Mouse (Mus musculus) embryonic stem cell, embryonic (primary cell): Measurements from ENCODE around the gene Fubp1.

Experiments
- CTCF ChIA-PET, 4 experiments: fragments of 300-600 bp in 2 of 4; fragments of 350-600 bp in 2 of 4; sonication (Branson Sonifier 250); formaldehyde crosslinking; loops; one replicate each; lab custom pipeline; 2022; ENCODE audit warnings: inconsistent platforms in 2 of 4; lab: Charles Lee
- POLR2A ChIA-PET, 4 experiments: fragments of 300-600 bp in 2 of 4; fragments of 350-600 bp in 2 of 4; sonication (Branson Sonifier 250); formaldehyde crosslinking; loops; one replicate each; lab custom pipeline; 2022; ENCODE audit warnings: antibody characterized with exemption in 4 of 4, inconsistent platforms in 1 of 4; lab: Charles Lee

The Fubp1 gene

DNA sequence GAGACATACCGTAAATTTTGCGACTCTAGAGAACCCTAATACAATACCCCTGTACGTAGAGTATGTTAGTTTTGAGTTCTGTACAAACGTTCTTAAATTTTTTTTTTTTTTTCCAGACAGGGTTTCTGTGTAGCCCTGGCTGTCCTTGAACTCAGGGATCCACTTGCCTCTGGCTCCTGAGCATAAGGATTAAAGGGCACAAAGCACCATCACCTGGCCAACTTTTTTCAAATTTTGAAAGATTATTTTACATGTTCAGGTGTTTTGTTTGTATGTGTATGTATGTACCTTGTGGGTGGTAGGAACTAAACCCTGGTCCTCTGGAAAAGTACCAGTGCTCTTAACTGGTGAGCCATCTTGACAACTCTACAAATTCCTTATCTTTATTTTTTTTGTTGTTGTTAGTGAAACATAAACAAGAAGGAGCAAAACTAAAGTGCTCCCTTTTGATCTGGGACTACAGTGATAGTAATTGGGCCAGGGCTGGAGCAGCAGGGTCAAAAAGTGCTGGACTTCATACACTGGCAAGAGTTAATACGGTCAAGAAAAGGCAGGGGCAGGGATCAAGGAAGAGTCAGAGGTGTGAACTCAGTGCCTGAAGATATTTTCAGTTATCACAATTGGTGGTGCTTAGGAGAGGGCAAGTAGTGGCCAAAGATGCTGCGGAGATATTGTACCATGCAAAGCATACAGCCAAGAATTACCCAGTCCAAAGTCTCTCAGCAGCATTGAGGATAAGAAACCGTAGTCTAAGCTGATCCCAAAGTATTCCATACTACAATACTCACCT lies 1.9 kb upstream of the Fubp1 start:
- POLR2A ChIA-PET, result interaction anchor here in 2 of 4 experiments (0.8 to 16.4 kb wide), 28 partner anchors 8 to 132 kb away, joined by 3 to 404 read pairs (median 6); partner anchors contain the start of genes Gipc2 (in 2 of the 2) and Miga1 (in 1 of the 2)

DNA sequence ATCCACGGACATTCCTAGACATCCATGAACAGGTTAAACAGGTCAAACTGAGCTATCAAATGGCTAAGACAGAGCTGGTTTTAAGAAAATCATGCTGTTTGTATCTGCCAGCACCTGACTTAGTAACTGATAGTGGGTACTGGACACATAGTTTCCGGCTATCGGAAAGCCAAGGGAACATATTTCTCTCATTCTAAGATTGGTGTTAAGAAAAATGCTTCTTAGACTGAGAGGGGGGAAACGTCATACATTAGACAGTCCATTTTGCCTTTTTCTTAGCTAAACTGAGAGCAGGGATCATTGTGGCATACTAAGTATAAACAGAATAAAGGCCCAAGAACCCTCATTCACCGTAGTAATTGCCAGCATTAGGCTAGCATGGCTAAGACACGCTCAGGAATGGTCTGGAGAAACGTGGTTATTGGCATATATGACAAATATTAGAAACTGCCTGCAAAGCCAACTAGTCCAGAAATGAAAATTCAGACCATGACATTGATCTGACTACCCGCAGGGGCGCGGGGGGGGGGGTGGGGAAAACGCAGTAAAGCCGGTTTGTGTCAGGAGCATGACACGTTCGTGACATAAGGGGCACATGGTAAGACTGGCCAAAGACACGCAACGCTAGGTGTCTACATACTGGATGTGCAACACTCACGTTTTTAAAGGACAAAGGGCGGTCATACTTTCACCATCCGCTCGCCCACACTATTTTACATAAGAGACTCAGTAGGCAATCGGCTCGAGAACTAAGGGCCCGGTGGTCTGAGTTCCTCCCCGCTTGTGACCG lies 850 bp upstream of the Fubp1 start:
- ChIA-PET CTCF (no interaction called here), POLR2A (interaction anchor here (0.6 to 16.4 kb wide), 39 partner anchors 9 to 303 kb away, joined by 3 to 404 read pairs (median 4); partner anchors contain the start of genes Gipc2 (in 3 of the 4), Miga1 (in 1 of the 4) and Zzz3 (in 1 of the 4))

More for the DNA sequence above, 1.9 kb upstream of the Fubp1 start:
- CTCF ChIA-PET, result no interaction called here

DNA sequence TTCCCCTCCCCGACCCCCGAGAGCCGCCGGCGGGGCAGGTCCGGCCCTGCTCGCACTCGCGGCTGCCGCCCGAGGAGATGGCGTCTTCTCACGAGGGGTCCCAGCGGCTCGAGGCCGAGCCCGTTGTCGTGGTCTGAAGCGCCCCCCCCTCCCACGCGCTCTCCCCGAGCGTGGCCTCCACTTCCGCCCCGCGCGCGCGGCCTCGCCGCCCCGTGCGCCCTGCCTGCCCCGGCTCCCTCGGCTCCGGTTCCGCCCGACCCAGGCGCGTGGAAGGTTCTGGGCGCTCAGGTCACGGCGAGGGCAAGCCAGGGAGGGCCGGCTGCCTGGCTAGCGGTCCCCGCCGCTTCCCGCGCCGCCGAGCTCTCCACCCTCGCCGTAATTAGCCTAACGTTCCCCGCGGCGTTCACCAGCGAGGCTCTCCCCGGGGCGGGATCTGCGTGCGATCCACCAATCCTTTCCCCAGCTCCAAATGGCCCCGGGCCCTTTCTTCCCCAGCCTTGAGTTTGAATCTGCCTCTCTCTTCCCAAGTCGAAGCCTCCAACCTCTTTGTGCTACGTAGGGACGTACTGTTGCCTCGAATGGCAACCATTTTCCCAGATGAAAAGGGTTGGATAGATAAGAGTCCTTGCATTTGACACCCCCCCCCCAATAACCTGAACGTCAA lies 638 bp downstream of the Fubp1 start:
- CTCF ChIA-PET, result interaction anchor here in 2 of 4 experiments (0.5 to 1.2 kb wide), 2 partner anchors 100 to 200 kb away, joined by 3 to 4 read pairs; no protein-coding TSS in a partner anchor
- POLR2A ChIA-PET, result interaction anchor here (0.6 to 16.4 kb wide), 59 partner anchors 9 to 1702 kb away, joined by 3 to 404 read pairs (median 5); partner anchors contain the start of genes Gipc2 (in 2 of the 4), Zzz3 (in 2 of the 4), Nexn (in 1 of the 4) and Rabggtb (in 1 of the 4)

DNA sequence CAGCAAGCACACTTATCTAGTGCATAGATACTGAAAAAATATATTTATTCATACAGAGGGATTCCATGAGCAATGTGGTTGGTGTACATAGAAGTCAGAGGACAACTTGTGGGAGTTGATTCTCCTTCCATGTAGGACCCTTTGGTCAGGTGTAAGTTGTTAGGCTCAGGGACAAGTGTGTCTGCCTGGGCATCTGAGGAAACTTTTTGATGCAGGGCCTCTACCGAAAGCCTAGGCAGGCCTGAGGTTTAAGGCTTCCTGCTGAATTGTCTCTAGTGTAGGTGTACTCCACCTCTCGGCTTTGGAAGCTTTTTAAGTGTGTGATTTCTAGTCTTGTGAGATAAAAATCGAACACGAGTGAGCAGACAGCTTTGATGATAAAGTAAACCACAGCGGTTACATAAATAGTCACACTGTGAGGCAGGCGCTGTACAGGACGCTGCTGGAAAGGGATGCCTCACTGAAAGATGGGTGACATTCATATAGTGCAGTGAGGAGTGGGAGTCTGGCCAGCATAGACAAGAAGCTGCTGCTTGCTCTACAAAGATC lies 1.6 kb downstream of the Fubp1 start:
- POLR2A ChIA-PET, result interaction anchor here (0.6 to 16.4 kb wide), 47 partner anchors 9 to 1701 kb away, joined by 3 to 404 read pairs (median 6); partner anchors contain the start of genes Gipc2 (in 2 of the 4), Rabggtb (in 1 of the 4) and Zzz3 (in 1 of the 4)
- CTCF ChIA-PET, result interaction anchor here in 1 of 4 experiments (1.2 kb wide), 1 partner anchor 101 kb away, joined by 3 read pairs; no protein-coding TSS in a partner anchor

DNA sequence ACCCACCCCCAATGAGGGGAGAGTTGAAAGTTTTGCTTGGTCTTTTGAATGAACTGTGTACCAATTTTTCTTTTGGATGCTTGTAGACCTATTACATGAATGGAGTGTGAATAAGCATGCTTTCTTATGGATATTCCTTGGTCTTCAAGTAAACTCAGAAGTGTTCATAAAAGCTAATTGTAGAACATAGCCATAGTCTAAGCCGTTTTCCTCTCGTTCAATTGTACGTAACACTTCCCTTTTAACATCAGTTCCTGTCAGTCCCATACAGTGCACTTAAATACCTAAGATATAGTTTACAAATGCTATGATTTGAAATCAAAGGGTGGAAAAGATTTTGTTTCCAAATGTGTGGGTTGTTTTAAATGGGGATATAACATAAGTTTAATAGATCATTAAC lies 3.2 kb downstream of the Fubp1 start:
- POLR2A ChIA-PET, result interaction anchor here in 3 of 4 experiments (0.7 to 16.4 kb wide), 13 partner anchors 9 to 182 kb away, joined by 3 to 404 read pairs (median 4); partner anchors contain the start of gene Zzz3 (in 1 of the 3)
- CTCF ChIA-PET, result no interaction called here

DNA sequence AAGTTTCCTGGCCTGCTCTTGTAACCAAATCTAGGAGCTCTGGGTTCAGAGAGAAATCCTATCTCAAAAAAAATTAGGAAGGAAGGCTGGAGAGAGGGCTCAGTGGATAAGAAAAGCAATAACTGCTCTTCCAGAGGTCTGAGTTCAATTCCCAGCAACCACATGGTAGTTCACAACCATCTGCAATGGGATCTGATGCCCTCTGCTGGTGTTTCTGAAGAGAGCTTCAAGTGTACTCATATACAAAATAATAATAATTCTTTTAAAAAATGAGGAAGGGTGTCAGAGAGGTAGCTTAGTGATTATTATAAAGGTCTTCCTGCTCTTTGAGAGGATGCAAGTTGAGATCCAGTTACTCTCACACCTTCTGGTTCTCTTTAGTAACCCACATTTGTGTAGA lies 14.7 kb downstream of the Fubp1 start:
- CTCF ChIA-PET, result interaction anchor here in 3 of 4 experiments (0.6 to 2.8 kb wide), 5 partner anchors 10 to 114 kb away, joined by 3 to 17 read pairs (median 6); no protein-coding TSS in a partner anchor
- POLR2A ChIA-PET, result interaction anchor here (0.6 to 10.6 kb wide), 18 partner anchors 9 to 170 kb away, joined by 3 to 404 read pairs (median 5); partner anchors contain the start of genes Dnajb4 (in 1 of the 4), Fubp1 (in 1 of the 4), Usp33 (in 1 of the 4) and Zzz3 (in 1 of the 4)

DNA sequence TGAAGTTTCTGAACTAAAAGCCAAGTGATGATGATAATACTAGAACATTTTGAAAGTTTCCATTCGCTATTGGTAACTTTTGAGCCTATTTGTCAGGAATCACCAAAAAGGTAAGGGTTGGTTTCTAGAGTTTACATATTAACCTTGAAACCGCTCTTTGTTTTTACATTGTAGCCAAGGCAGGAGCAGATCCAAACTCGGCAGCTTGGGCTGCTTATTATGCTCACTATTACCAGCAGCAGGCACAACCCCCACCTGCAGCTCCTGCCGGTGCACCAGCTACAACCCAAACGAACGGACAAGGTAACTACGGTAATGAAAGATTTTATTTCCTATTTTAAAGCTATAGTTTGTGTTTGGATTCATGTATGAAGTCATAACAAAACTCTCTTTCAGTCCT lies 15.7 kb downstream of the Fubp1 start:
- ChIA-PET POLR2A (interaction anchor here (1.4 to 10.6 kb wide), 11 partner anchors 8 to 170 kb away, joined by 3 to 404 read pairs (median 16); partner anchors contain the start of genes Dnajb4 (in 1 of the 4) and Fubp1 (in 1 of the 4)), CTCF (interaction anchor here in 3 of 4 experiments (1.9 to 2.8 kb wide), 3 partner anchors 115 kb away, joined by 6 to 17 read pairs (median 7); no protein-coding TSS in a partner anchor)

DNA sequence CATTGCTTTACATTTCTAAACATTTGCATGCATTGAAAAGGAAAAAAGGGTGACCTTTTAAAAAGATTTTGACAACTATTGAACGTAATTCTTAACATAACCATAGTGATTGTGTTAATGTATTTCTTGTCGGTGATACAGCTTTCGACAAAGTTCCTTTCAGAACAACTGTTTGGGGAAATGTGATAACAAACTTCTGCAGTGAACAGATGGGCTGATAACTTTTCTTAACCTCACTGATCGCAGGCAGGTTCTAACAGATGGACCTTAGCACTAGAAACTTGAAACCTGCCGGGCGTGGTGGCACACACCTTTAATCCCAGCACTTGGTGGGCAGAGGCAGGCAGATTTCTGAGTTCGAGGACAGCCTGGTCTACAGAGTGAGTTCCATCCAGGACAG lies 18.6 kb downstream of the Fubp1 start:
- CTCF ChIA-PET, result interaction anchor here in 1 of 4 experiments (0.5 kb wide), 1 partner anchor 49 kb away, joined by 7 read pairs; no protein-coding TSS in a partner anchor

DNA sequence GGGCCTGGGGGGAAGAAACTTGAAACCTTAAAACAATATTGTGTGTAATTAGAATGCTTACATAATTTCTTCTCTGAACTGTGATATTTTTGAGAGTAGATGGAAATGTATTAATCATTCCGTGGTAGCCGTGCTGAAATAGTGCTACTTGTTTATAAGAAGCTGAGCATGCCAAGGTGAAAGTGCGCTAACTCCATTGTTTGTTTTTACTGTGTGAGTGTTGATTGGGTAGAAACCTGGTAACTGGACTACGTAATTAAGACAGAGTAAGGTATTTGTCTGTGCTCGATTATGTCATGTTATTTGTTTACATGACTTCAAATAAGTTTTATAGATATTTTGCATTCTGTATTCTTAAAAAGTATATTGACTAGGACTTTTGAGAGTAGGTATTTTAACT lies 19.0 kb downstream of the Fubp1 start:
- POLR2A ChIA-PET, result interaction anchor here in 2 of 4 experiments (0.7 to 10.6 kb wide), 11 partner anchors 13 to 167 kb away, joined by 3 to 404 read pairs (median 5); partner anchors contain the start of genes Dnajb4 (in 2 of the 2) and Fubp1 (in 1 of the 2)
- CTCF ChIA-PET, result interaction anchor here in 1 of 4 experiments (0.6 kb wide), 1 partner anchor 32 kb away, joined by 3 read pairs; no protein-coding TSS in a partner anchor

More for the DNA sequence above, 18.6 kb downstream of the Fubp1 start:
- POLR2A ChIA-PET, result interaction anchor here in 2 of 4 experiments (0.6 to 10.6 kb wide), 11 partner anchors 12 to 167 kb away, joined by 3 to 404 read pairs (median 4); partner anchors contain the start of genes Dnajb4 (in 2 of the 2) and Fubp1 (in 1 of the 2)

DNA sequence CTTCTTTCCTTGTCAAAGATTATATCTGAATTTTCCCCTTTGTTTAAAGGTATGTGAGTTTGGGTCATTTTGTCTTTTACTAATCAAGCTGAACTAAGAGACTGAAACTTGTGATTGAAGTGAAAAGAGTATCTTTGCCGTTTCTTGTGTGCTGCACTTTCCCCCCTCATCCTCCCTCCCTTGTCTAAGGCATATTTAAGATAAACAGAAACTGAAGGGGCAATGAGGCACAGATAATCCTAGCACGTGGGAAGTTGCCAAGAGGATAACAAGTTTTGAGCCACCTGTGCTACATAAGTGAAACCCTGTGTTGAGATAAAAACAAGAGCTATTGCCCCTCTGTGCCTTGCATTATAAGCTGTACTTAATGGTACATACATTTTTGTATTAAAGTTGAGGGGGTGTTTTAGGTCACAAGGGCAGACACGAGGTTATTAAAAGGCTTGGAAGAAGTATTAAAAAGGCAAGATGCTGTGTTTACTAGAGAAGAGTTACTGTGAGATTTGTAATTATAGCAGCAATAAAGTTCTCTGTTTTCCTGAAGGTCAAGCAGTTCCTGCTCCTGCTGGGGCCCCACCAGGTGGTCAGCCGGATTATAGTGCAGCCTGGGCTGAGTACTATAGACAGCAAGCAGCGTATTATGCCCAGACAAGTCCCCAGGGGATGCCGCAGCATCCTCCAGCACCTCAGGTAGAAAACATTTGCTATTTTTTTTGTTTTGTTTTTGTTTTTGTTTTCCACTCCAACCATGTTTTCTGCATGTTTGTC lies 21.3 kb downstream of the Fubp1 start:
- ChIA-PET POLR2A (interaction anchor here (0.6 to 10.6 kb wide), 25 partner anchors 9 to 1232 kb away, joined by 3 to 404 read pairs (median 4); partner anchors contain the start of genes Dnajb4 (in 2 of the 4), Fubp1 (in 2 of the 4) and Nexn (in 1 of the 4)), CTCF (interaction anchor here in 3 of 4 experiments (0.7 to 1.5 kb wide), 5 partner anchors 9 to 130 kb away, joined by 3 to 6 read pairs (median 4); no protein-coding TSS in a partner anchor)

DNA sequence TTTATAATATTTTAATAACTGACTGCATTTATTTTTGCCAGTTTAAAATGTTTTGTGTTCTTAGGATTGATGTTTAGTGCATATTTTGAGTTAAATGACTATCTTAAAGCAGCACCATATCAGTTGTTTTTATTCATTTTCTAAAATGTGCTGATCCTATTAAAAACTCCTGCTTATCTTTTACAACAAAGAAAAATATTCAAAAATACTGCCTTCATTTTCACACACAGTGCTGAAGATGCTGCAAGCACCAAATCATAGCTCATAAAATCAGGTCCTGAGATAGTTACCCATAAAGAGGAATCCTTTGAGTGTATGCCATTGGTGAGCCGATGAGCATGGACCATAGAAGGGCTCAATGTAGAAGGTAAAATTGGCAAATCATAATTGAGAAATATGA lies 25.0 kb downstream of the Fubp1 start:
- CTCF ChIA-PET, result no interaction called here
- POLR2A ChIA-PET, result interaction anchor here in 1 of 4 experiments (0.6 to 1.0 kb wide), 5 partner anchors 10 to 124 kb away, joined by 3 to 6 read pairs (median 3); no protein-coding TSS in a partner anchor

DNA sequence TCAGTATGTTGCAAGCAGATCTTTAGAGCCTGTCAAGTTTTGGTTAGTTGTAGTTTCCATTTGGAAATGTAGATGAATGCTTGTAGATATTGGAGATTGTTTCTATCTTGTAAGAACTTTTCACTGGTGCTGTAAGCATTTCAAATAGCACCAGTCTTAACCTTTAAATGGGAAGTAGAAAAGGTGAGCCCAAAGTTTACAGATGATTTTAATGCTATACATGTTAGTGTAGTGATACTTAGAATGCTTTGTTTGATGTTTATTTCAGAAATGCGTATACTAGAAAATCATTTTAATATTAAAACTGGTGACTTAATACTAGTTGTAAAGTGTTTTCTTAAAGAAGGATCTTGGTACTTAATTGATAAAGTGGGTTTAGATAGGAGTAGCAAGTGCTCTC lies 25.6 kb downstream of the Fubp1 start:
- POLR2A ChIA-PET, result interaction anchor here in 1 of 4 experiments (1.0 kb wide), 4 partner anchors 11 to 125 kb away, joined by 3 to 4 read pairs (median 3); no protein-coding TSS in a partner anchor
- CTCF ChIA-PET, result no interaction called here

DNA sequence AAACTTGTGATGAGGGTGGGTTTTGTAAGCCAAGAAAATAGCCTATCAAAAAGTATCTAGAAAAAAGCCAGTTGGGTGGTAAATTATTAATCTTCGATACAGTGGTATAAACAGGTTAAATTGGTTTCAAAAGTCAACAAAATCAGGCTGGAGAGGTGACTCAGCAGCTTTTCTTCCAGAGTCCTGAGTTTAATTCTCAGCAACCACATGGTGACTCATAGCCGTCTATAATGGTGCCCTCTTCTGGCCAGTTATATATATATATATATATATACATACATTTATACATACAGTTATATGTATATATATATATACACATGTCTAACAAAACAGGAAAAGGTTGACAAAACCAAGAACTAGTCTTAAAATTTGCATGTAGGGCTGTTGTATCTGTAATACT lies 28.6 kb downstream of the Fubp1 start:
- CTCF ChIA-PET, result interaction anchor here in 2 of 4 experiments (0.9 to 3.0 kb wide), 2 partner anchors 128 kb away, joined by 3 to 13 read pairs; no protein-coding TSS in a partner anchor
- POLR2A ChIA-PET, result interaction anchor here in 1 of 4 experiments (0.8 to 9.8 kb wide), 8 partner anchors 10 to 144 kb away, joined by 3 to 113 read pairs (median 5); no protein-coding TSS in a partner anchor

DNA sequence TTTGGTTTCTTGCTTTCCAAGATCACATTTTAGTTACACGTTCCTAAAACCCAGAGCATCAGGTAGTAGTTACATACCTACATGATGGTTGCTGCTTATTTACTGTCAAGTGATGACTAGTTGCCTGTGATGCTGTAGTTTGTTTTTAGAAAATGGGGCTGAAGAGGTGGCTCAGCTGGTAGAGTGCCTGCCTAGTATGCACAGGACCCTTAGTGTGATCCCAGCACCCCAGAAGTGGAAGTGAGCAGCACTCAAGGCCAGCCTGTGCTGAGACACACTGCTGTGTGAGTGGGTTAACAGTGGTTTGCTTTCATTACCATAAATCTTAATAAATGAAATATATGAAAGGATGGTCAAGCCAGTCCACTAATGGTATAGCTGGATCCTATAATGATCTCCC lies 29.4 kb downstream of the Fubp1 start:
- ChIA-PET POLR2A (interaction anchor here in 3 of 4 experiments (0.7 to 9.8 kb wide), 13 partner anchors 10 to 132 kb away, joined by 3 to 113 read pairs (median 5); no protein-coding TSS in a partner anchor), CTCF (interaction anchor here in 1 of 4 experiments (3.0 kb wide), 1 partner anchor 128 kb away, joined by 13 read pairs; no protein-coding TSS in a partner anchor)

DNA sequence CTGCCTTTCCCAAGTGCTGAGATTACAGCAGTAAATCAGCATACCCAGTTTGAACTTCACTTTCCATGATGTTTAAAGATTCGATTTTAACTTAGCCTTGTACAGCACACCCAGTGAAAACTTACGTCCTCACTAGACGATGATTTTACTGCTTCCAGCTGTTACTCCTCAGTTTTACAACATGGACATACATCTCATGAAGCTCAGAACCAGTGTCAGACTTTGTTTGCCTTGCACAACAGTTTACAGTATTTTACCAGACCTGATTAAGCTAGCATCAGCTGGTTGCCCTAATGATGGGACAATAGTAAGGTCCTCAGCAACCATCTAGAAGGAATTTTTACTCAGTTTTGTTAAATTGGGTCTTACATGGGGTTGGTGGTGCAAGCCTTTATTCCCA lies 30.9 kb downstream of the Fubp1 start:
- POLR2A ChIA-PET, result interaction anchor here in 2 of 4 experiments (1.1 to 9.8 kb wide), 10 partner anchors 9 to 60 kb away, joined by 3 to 113 read pairs (median 5); partner anchors contain the start of genes Dnajb4 (in 1 of the 2) and Fubp1 (in 1 of the 2)
- CTCF ChIA-PET, result no interaction called here
